Mouse (Mus musculus): Measurements from ENCODE around the gene Ppib. TPM values are rescaled to one million over a fixed set of nuclear protein-coding genes. Genes with fewer than 3 reads are reported as not detected.

Gene Ppib
- polyA plus RNA-seq, 1 experiment, result 117 TPM

DNA sequence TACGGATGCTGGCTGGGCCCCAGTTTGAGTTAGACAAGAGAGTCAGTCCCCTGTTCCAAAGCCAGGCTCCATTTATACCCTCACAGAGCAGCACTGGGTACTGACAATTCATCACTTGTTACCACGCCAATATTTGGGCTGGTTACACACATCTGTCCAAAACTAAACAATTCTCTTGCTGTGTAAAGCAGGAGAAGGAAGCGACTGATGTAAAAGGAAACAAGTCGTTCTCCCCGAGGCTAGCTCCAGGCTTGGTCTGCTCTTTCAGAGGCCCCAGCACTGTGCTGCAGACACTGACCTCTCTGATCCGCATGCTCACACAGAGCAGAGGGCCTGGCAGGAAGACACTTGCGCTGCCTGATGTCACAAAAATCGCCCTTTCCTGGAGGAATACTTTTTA is 41.6 kb downstream of the Ppib start:
- DNase-seq (ENCODE audit: low read depth in 1 of 2, low spot score in 2 of 2), result no peak
- Histone ChIP-seq H3K36me3 (ENCODE audit: control insufficient read depth, insufficient read depth, low read length) (peaks cover 45% of the 10 kb centered on the region), H3K4me3 (ENCODE audit: extremely low read depth, insufficient read depth, insufficient read length) (no peak overlapping the region), H3K27ac (ENCODE audit: insufficient read depth, low read length) (no peak overlapping the region), H3K4me1 (ENCODE audit: control insufficient read depth, insufficient read depth, insufficient read length) (no peaks in the 10 kb centered on the region), H3K27me3 (ENCODE audit: control insufficient read depth, insufficient read depth, low read length) (no peaks in the 10 kb centered on the region)
- no peak for TF ChIP-seq POLR2A (IDR thresholded peaks at IDR 0.05; ENCODE audit: low read depth, low read length)
- no peak for TF ChIP-seq CTCF (IDR thresholded peaks at IDR 0.05; ENCODE audit: extremely low read depth, insufficient read depth, insufficient read length, insufficient replicate concordance)
- WGBS, result 91% methylated on average over 8 of the region's 8 CpGs

GRCm38 (mm10) chr9:66102668-66103067 is 42.6 kb downstream of the Ppib start:
- no peak for TF ChIP-seq POLR2A (IDR thresholded peaks at IDR 0.05; ENCODE audit: low read depth, low read length)
- WGBS, result 93% methylated on average over 6 of the region's 6 CpGs

GRCm38 (mm10) chr9:66104601-66105000 is 44.6 kb downstream of the Ppib start:
- WGBS, result 92% methylated on average over 4 of the region's 4 CpGs
- H3K4me1 ChIP-seq (ENCODE audit: control insufficient read depth, insufficient read depth, insufficient read length), result no peaks in the 10 kb centered on the region

More at GRCm38 (mm10) chr9:66102668-66103067, 42.6 kb downstream of the Ppib start:
- Histone ChIP-seq H3K36me3 (ENCODE audit: control insufficient read depth, insufficient read depth, low read length) (peaks cover 43% of the 10 kb centered on the region), H3K27ac (ENCODE audit: insufficient read depth, low read length) (no peak overlapping the region), H3K4me3 (ENCODE audit: extremely low read depth, insufficient read depth, insufficient read length) (no peak overlapping the region), H3K27me3 (ENCODE audit: control insufficient read depth, insufficient read depth, low read length) (no peaks in the 10 kb centered on the region), H3K4me1 (ENCODE audit: control insufficient read depth, insufficient read depth, insufficient read length) (no peaks in the 10 kb centered on the region)
- DNase-seq (ENCODE audit: low read depth in 1 of 2, low spot score in 2 of 2), result no peak

DNA sequence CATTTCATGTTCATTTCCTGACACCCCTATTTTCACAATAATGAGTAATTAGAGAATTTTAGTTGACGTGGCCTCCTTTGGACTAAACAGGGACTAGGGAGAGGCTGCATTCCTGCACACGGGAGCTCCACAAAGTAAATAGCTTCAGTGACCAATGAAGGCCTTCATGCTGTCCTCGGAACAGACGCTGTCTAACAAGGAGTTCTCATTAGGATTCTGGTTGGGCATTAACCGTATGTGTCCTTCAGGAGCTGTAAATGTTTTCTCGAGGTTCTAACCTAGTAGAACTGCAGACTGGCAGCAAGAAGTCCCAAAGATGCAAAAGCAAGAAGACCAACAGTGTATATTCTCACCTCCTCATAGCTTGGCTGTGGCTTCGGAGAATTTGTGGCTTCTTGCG is 45.1 kb downstream of the Ppib start:
- H3K36me3 ChIP-seq (ENCODE audit: control insufficient read depth, insufficient read depth, low read length), result peaks cover 46% of the 10 kb centered on the region

More at GRCm38 (mm10) chr9:66104601-66105000, 44.6 kb downstream of the Ppib start:
- Histone ChIP-seq H3K27ac (ENCODE audit: insufficient read depth, low read length) (no peak overlapping the region), H3K27me3 (ENCODE audit: control insufficient read depth, insufficient read depth, low read length) (no peaks in the 10 kb centered on the region), H3K4me3 (ENCODE audit: extremely low read depth, insufficient read depth, insufficient read length) (no peak overlapping the region), H3K36me3 (ENCODE audit: control insufficient read depth, insufficient read depth, low read length) (peaks cover 47% of the 10 kb centered on the region)
- DNase-seq (ENCODE audit: low read depth in 1 of 2, low spot score in 2 of 2), result no peak
- TF ChIP-seq CTCF (IDR thresholded peaks at IDR 0.05; ENCODE audit: extremely low read depth, insufficient read depth, insufficient read length, insufficient replicate concordance) (no peak), POLR2A (IDR thresholded peaks at IDR 0.05; ENCODE audit: low read depth, low read length) (no peak)

DNA sequence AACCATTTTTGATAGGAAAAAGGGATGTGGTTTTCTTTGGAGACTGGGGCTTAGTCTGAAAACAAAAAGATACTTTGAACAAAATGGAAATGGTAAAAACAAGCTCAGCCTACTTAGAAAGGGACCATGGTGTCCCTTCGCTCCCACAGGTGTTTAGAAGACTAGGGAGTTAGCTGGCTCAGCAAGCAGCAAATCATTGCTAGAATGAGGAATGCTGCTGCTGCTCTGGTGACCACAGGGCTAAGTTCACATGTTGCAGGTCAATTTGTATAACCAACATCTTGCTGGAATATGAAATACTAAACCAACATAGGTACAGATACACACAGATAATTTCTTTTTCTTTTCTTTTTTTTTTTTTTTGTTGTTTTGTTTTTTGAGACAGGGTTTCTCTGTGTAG is 49.6 kb downstream of the Ppib start:
- Histone ChIP-seq H3K27me3 (ENCODE audit: control insufficient read depth, insufficient read depth, low read length) (no peaks in the 10 kb centered on the region), H3K4me1 (ENCODE audit: control insufficient read depth, insufficient read depth, insufficient read length) (no peaks in the 10 kb centered on the region), H3K4me3 (ENCODE audit: extremely low read depth, insufficient read depth, insufficient read length) (no peak overlapping the region), H3K27ac (ENCODE audit: insufficient read depth, low read length) (no peak overlapping the region), H3K36me3 (ENCODE audit: control insufficient read depth, insufficient read depth, low read length) (peaks cover 24% of the 10 kb centered on the region)
- WGBS, result 95% methylated on average over 1 of the region's 1 CpGs
- no peak for DNase-seq (ENCODE audit: low read depth in 1 of 2, low spot score in 2 of 2)
- TF ChIP-seq POLR2A (IDR thresholded peaks at IDR 0.05; ENCODE audit: low read depth, low read length) (no peak), CTCF (IDR thresholded peaks at IDR 0.05; ENCODE audit: extremely low read depth, insufficient read depth, insufficient read length, insufficient replicate concordance) (no peak)

More for the DNA sequence above, 45.1 kb downstream of the Ppib start:
- no peaks in the 10 kb centered on the region for H3K27me3 ChIP-seq (ENCODE audit: control insufficient read depth, insufficient read depth, low read length)
- no peak overlapping the region for H3K27ac ChIP-seq (ENCODE audit: insufficient read depth, low read length)
- no peak overlapping the region for H3K4me3 ChIP-seq (ENCODE audit: extremely low read depth, insufficient read depth, insufficient read length)
- no peaks in the 10 kb centered on the region for H3K4me1 ChIP-seq (ENCODE audit: control insufficient read depth, insufficient read depth, insufficient read length)
- 92% methylated on average over 8 of the region's 8 CpGs for WGBS
- no peak for DNase-seq (ENCODE audit: low read depth in 1 of 2, low spot score in 2 of 2)
- no peak for TF ChIP-seq CTCF (IDR thresholded peaks at IDR 0.05; ENCODE audit: extremely low read depth, insufficient read depth, insufficient read length, insufficient replicate concordance)
- TF ChIP-seq POLR2A (IDR thresholded peaks at IDR 0.05; ENCODE audit: low read depth, low read length), result no peak

- no peak overlapping the region for H3K27ac ChIP-seq (ENCODE audit: insufficient read depth, low read length)
- H3K27me3 ChIP-seq (ENCODE audit: control insufficient read depth, insufficient read depth, low read length), result no peaks in the 10 kb centered on the region
- TF ChIP-seq CTCF (IDR thresholded peaks at IDR 0.05; ENCODE audit: extremely low read depth, insufficient read depth, insufficient read length, insufficient replicate concordance), result no peak
- no peaks in the 10 kb centered on the region for H3K4me1 ChIP-seq (ENCODE audit: control insufficient read depth, insufficient read depth, insufficient read length)
- peaks cover 21% of the 10 kb centered on the region for H3K36me3 ChIP-seq (ENCODE audit: control insufficient read depth, insufficient read depth, low read length)
- WGBS, result 38% methylated on average over 8 of the region's 8 CpGs
- no peak for DNase-seq (ENCODE audit: low read depth in 1 of 2, low spot score in 2 of 2)
- no peak overlapping the region for H3K4me3 ChIP-seq (ENCODE audit: extremely low read depth, insufficient read depth, insufficient read length)
Measured at GRCm38 (mm10) chr9:66110126-66110525, 50.1 kb downstream of the Ppib start.

DNA sequence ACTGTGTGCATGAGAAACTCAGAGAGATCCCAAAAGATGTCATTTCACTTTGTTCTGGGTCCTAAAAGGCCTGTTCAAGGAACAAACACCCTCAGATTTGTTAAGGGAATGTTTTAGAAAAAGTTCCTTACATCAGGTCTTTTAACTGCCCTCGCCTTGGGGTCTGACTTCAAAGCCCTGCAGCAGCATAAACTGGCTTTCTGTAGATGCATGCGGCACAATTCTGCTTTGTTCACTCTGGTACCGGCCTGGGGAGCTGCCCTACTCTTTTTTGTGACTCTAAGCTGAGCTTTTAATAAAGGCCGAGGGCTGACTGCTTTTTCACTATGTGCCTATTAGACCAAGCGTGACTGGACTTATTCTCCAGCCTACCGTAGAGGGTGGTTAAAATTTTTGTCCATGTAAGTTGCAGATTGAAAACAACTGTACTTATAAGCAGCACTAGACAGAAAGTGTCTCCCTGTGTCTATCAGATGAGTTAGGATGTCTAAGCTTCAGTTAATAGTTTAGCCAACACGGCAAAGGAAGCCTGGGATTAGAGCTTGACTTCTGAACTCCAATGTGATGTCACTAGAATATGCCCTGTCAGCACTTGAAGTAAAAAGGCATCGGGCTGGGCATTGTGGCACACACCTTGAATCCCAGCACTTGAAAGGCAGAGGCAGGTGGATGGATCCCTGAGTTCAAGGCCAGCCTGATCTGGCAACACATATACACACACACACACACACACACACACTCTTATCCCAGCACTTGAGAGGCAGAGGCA is 50.8 kb downstream of the Ppib start:
- no peak overlapping the region for H3K4me3 ChIP-seq (ENCODE audit: extremely low read depth, insufficient read depth, insufficient read length)
- TF ChIP-seq CTCF (IDR thresholded peaks at IDR 0.05; ENCODE audit: extremely low read depth, insufficient read depth, insufficient read length, insufficient replicate concordance), result no peak
- TF ChIP-seq POLR2A (IDR thresholded peaks at IDR 0.05; ENCODE audit: low read depth, low read length), result no peak
- H3K4me1 ChIP-seq (ENCODE audit: control insufficient read depth, insufficient read depth, insufficient read length), result no peaks in the 10 kb centered on the region
- no peaks in the 10 kb centered on the region for H3K27me3 ChIP-seq (ENCODE audit: control insufficient read depth, insufficient read depth, low read length)
- no peak for DNase-seq (ENCODE audit: low read depth in 1 of 2, low spot score in 2 of 2)
- 82% methylated on average over 8 of the region's 8 CpGs for WGBS
- H3K27ac ChIP-seq (ENCODE audit: insufficient read depth, low read length), result no peak overlapping the region
- peaks cover 18% of the 10 kb centered on the region for H3K36me3 ChIP-seq (ENCODE audit: control insufficient read depth, insufficient read depth, low read length)
